ENCODE assay signal across 25 mouse cellular contexts in genomic region chr11:90259826-90260225, GRCm38 (mm10). TPM values are rescaled to one million over a fixed set of nuclear protein-coding genes. Genes with fewer than 3 reads are reported as not detected.
A peak's percentile ranks its signal among the peaks of the same experiment; 100 is the strongest.
DNase-seq lines count a peak whose midpoint lies in the region; ATAC-seq lines count a peak whose summit lies in the region.
"Had no signal": no experiment of that assay in that cellular context is flagged by ENCODE, and none has a peak within 500 bp of the region (broad histone marks: within the 10 kb centered on the region; RNA-seq: fewer than 3 reads in every experiment).

No protein-coding gene starts in this region.

- peaks cover 44% of the 10 kb centered on the region for H3K4me1 ChIP-seq in embryonic facial prominence, embryonic 15.5 days
- peaks cover 38% of the 10 kb centered on the region for H3K4me1 ChIP-seq in embryonic facial prominence, embryonic 10.5 days
- peaks cover 38% of the 10 kb centered on the region for H3K4me1 ChIP-seq in liver, embryonic 12.5 days
- H3K4me1 ChIP-seq: midbrain, embryonic 12.5 days had no signal

- H3K9ac ChIP-seq in embryonic facial prominence, embryonic 15.5 days = no peak overlapping the region
- H3K9ac ChIP-seq in liver, embryonic 12.5 days = no peak overlapping the region
- H3K9ac ChIP-seq: heart, embryonic 15.5 days; limb, embryonic 13.5 days; midbrain, embryonic 12.5 days; neural tube, embryonic 13.5 days had no signal

- H3K4me2 ChIP-seq in embryonic facial prominence, embryonic 15.5 days (replicated peaks) = no peak overlapping the region
- no peak overlapping the region for H3K4me2 ChIP-seq in liver, embryonic 12.5 days
- H3K4me2 ChIP-seq: heart, embryonic 15.5 days; limb, embryonic 13.5 days; midbrain, embryonic 12.5 days; neural tube, embryonic 13.5 days had no signal

- no peak for DNase-seq in embryonic facial prominence, embryonic 10.5 days (ENCODE audit: low spot score)
- peak; percentile 30 for DNase-seq in lung, postnatal 36 days
- no peak for DNase-seq in lung, postnatal 14 days
- peak; percentile 28 for DNase-seq in splenic B cell, adult 2 months (ENCODE audit: low read depth, low spot score)
- no peak for DNase-seq in layer of hippocampus, adult 18-20 months (ENCODE audit: low spot score in 2 of 2)
- DNase-seq in adrenal gland, adult 2 months = no peak
- DNase-seq: adrenal gland, postnatal 36 days; cerebellum, adult 2 months; cerebellum, postnatal 14 days; heart, adult 11 months; kidney, adult 9 months; thymus, postnatal 25 days had no signal

- peaks cover 43% of the 10 kb centered on the region for H3K36me3 ChIP-seq in embryonic facial prominence, embryonic 15.5 days
- peaks cover 74% of the 10 kb centered on the region for H3K36me3 ChIP-seq in embryonic facial prominence, embryonic 10.5 days (replicated peaks)
- peaks cover 40% of the 10 kb centered on the region for H3K36me3 ChIP-seq in liver, embryonic 12.5 days
- peaks cover 3% of the 10 kb centered on the region for H3K36me3 ChIP-seq in splenic B cell, adult 2 months (ENCODE audit: control insufficient read depth, insufficient read depth, low read length, poor library complexity, severe bottlenecking)

- 84% methylated on average over 9 of the region's 9 CpGs for WGBS in embryonic facial prominence, embryonic 15.5 days
- 88% methylated on average over 9 of the region's 9 CpGs for WGBS in embryonic facial prominence, embryonic 10.5 days
- WGBS in liver, embryonic 12.5 days (ENCODE audit: insufficient replicate concordance) = 41% methylated on average over 9 of the region's 9 CpGs

- no peaks in the 10 kb centered on the region for H3K27me3 ChIP-seq in embryonic facial prominence, embryonic 15.5 days
- H3K27me3 ChIP-seq in embryonic facial prominence, embryonic 10.5 days (replicated peaks; ENCODE audit: low read depth, poor library complexity, severe bottlenecking) = no peaks in the 10 kb centered on the region
- no peaks in the 10 kb centered on the region for H3K27me3 ChIP-seq in liver, embryonic 12.5 days (replicated peaks)
- H3K27me3 ChIP-seq in splenic B cell, adult 2 months (ENCODE audit: control insufficient read depth, insufficient read depth, low read length, poor library complexity, severe bottlenecking) = no peaks in the 10 kb centered on the region
- H3K27me3 ChIP-seq: heart, embryonic 15.5 days; limb, embryonic 13.5 days; megakaryocyte, embryonic 14.5 days; midbrain, embryonic 12.5 days; neural tube, embryonic 13.5 days had no signal

- H3K27ac ChIP-seq in embryonic facial prominence, embryonic 15.5 days (replicated peaks) = 0 out of 2 replicates have a peak overlapping the region, but pooled peaks have one; percentile 17
- no peak overlapping the region for H3K27ac ChIP-seq in embryonic facial prominence, embryonic 10.5 days (replicated peaks)
- no peak overlapping the region for H3K27ac ChIP-seq in liver, embryonic 12.5 days
- H3K27ac ChIP-seq: heart, embryonic 10.5 days; hindbrain, postnatal 0 days; limb, embryonic 13.5 days; midbrain, embryonic 12.5 days; neural tube, embryonic 13.5 days had no signal

- H3K9me3 ChIP-seq in embryonic facial prominence, embryonic 15.5 days (replicated peaks) = no peaks in the 10 kb centered on the region
- H3K9me3 ChIP-seq in embryonic facial prominence, embryonic 10.5 days = no peaks in the 10 kb centered on the region
- no peaks in the 10 kb centered on the region for H3K9me3 ChIP-seq in liver, embryonic 12.5 days (replicated peaks)
- H3K9me3 ChIP-seq: heart, embryonic 10.5 days; heart, embryonic 15.5 days; limb, embryonic 13.5 days; midbrain, embryonic 12.5 days; neural tube, embryonic 13.5 days had no signal

- ATAC-seq in embryonic facial prominence, embryonic 15.5 days (ENCODE audit: insufficient number of reproducible peaks, low FRiP score, low TSS enrichment, low read depth) = no peak
- ATAC-seq in liver, embryonic 12.5 days = peak; percentile 42; the same call in 1 of the 2 replicates
- ATAC-seq: forebrain, embryonic 14.5 days; hindbrain, postnatal 0 days; intestine, embryonic 16.5 days had no signal

- no peak overlapping the region for H3K4me3 ChIP-seq in embryonic facial prominence, embryonic 15.5 days (replicated peaks)
- no peak overlapping the region for H3K4me3 ChIP-seq in embryonic facial prominence, embryonic 10.5 days
- no peak overlapping the region for H3K4me3 ChIP-seq in liver, embryonic 12.5 days
- H3K4me3 ChIP-seq: heart, embryonic 10.5 days; heart, embryonic 15.5 days; layer of hippocampus, adult 2 months; limb, embryonic 13.5 days; megakaryocyte, embryonic 14.5 days; midbrain, embryonic 12.5 days; myocyte; neural tube, embryonic 13.5 days had no signal

RNA-seq across cellular contexts. Expression of gene Mmd, which starts 10.6 kb away (rescaled TPM):
- 41.6 and 42.0 TPM in 2 replicates for polyA plus RNA-seq in embryonic facial prominence, embryonic 15.5 days (2015; fragmentation: Nextera tagmentation; extraction: Ambion mirVana)
- polyA plus RNA-seq in embryonic facial prominence, embryonic 10.5 days (2016; fragmentation: Nextera tagmentation; extraction: Ambion mirVana) = 44.6 and 45.1 TPM in 2 replicates
- polyA plus RNA-seq in liver, embryonic 12.5 days (2016; fragmentation: Nextera tagmentation; extraction: Ambion mirVana) = 10.6 and 12.0 TPM in 2 replicates
- 100 to 1,000 TPM; 376 to 382 TPM for total RNA-seq in layer of hippocampus, adult 18-20 months (2021)
- 100 to 1,000 TPM; 110 to 147 TPM for total RNA-seq in adrenal gland, adult 2 months (2021)
- 51.7 and 122 TPM in 2 replicates for polyA plus RNA-seq in adrenal gland, adult 2 months (2012; rRNA removed)

Comparison
In these comparisons a context has a peak if more than half of its experiments do, and no peak if none do; other contexts are left out.
1. DNase-seq: peak in lung, postnatal 36 days (single experiment) and splenic B cell, adult 2 months (single experiment); none in embryonic facial prominence, embryonic 10.5 days (single experiment), lung, postnatal 14 days (single experiment), layer of hippocampus, adult 18-20 months (0 of 2) and adrenal gland, adult 2 months (single experiment).